ENCODE assay signal across 23 mouse cellular contexts in the genomic region with DNA sequence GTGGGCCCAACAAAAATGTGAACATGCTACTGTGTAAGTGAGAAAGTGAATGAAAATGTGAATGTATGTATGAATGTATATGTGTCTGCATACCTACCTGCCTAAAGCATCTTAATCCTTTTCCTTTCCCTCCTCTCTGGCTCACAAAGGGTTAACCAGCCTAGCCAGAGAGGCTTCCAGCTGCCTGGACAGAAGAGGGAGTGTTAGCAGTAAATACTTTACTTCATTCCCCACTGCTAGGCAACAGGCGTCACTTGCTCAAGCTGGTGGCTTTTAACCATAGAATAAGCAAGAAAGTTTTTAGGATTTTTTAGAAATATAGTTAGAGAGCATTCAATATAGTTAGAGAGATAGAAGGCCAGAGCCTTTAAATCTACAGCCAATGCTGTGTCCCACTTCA.
DNase-seq lines count a peak whose midpoint lies in the region; ATAC-seq and TF ChIP-seq lines count a peak whose summit lies in the region.
"Had no signal": no experiment of that assay in that cellular context is flagged by ENCODE, and none has a peak within 500 bp of the region (broad histone marks: within the 10 kb centered on the region; RNA-seq: fewer than 3 reads in every experiment).

No protein-coding gene starts in this region.

- no peak overlapping the region for H3K4me2 ChIP-seq in forebrain, embryonic 16.5 days (ENCODE audit: low read length)
- no peak overlapping the region for H3K4me2 ChIP-seq in lung, postnatal 0 days (replicated peaks; ENCODE audit: low read depth, low read length)
- H3K4me2 ChIP-seq in stomach, postnatal 0 days (replicated peaks; ENCODE audit: low read depth) = no peak overlapping the region
- H3K4me2 ChIP-seq: embryonic facial prominence, embryonic 12.5 days; liver, embryonic 12.5 days had no signal

- H3K4me1 ChIP-seq in forebrain, embryonic 10.5 days = peaks cover 9% of the 10 kb centered on the region
- 0 out of 2 replicates have a peak, but pooled peaks cover 3% of the 10 kb centered on the region for H3K4me1 ChIP-seq in forebrain, embryonic 16.5 days (replicated peaks; ENCODE audit: control insufficient read depth, insufficient read depth, low read length)
- H3K4me1 ChIP-seq in lung, postnatal 0 days (ENCODE audit: insufficient read depth, low read depth, low read length) = no peaks in the 10 kb centered on the region
- peaks cover 33% of the 10 kb centered on the region for H3K4me1 ChIP-seq in limb, embryonic 10.5 days
- no peaks in the 10 kb centered on the region for H3K4me1 ChIP-seq in stomach, postnatal 0 days (replicated peaks; ENCODE audit: control insufficient read depth, insufficient read depth)
- H3K4me1 ChIP-seq: embryonic facial prominence, embryonic 12.5 days; liver, embryonic 12.5 days had no signal

- no peaks in the 10 kb centered on the region for H3K36me3 ChIP-seq in forebrain, embryonic 10.5 days (replicated peaks)
- H3K36me3 ChIP-seq in forebrain, embryonic 16.5 days (ENCODE audit: control insufficient read depth, insufficient read depth) = no peaks in the 10 kb centered on the region
- H3K36me3 ChIP-seq in lung, postnatal 0 days (ENCODE audit: insufficient read depth, low read length) = no peaks in the 10 kb centered on the region
- H3K36me3 ChIP-seq in limb, embryonic 10.5 days = no peaks in the 10 kb centered on the region
- H3K36me3 ChIP-seq in stomach, postnatal 0 days (ENCODE audit: control insufficient read depth, insufficient read depth, low read length) = no peaks in the 10 kb centered on the region
- H3K36me3 ChIP-seq: embryonic facial prominence, embryonic 12.5 days; G1E; heart, embryonic 10.5 days; liver, embryonic 12.5 days had no signal

- no peak for DNase-seq in forebrain, embryonic 10.5 days (ENCODE audit: extremely low spot score, low spot score)
- peak; percentile 34 for DNase-seq in lung, postnatal 10 days
- no peak for DNase-seq in lung, postnatal 0 days (ENCODE audit: low spot score)
- DNase-seq in limb, embryonic 10.5 days (ENCODE audit: low spot score) = no peak
- no peak for DNase-seq in stomach, postnatal 0 days (ENCODE audit: low spot score)
- DNase-seq in spleen, postnatal 14 days (ENCODE audit: low spot score in 2 of 2) = no peak
- DNase-seq: adrenal gland, postnatal 10 days; cerebellum, postnatal 14 days; kidney, adult 18-20 months; kidney, postnatal 14 days; layer of hippocampus, postnatal 36 days; lung, adult 2 months; right cerebral cortex, adult 18-20 months; thymus, postnatal 36 days had no signal

- TF ChIP-seq CTCF in lung, postnatal 0 days (IDR thresholded peaks at IDR 0.05) = no peak
- peak; percentile 28 for TF ChIP-seq CTCF in stomach, postnatal 0 days (IDR thresholded peaks at IDR 0.05; ENCODE audit: low read depth)

- 8% methylated on average over 1 of the region's 1 CpGs for WGBS in forebrain, embryonic 10.5 days
- WGBS in forebrain, embryonic 16.5 days = 11% methylated on average over 1 of the region's 1 CpGs
- 26% methylated on average over 1 of the region's 1 CpGs for WGBS in lung, postnatal 0 days
- 10% methylated on average over 1 of the region's 1 CpGs for WGBS in limb, embryonic 10.5 days
- 9% methylated on average over 1 of the region's 1 CpGs for WGBS in stomach, postnatal 0 days

- no peak overlapping the region for H3K4me3 ChIP-seq in forebrain, embryonic 10.5 days
- no peak overlapping the region for H3K4me3 ChIP-seq in forebrain, embryonic 16.5 days (replicated peaks; ENCODE audit: low read length)
- no peak overlapping the region for H3K4me3 ChIP-seq in lung, postnatal 0 days (ENCODE audit: low read depth, low read length)
- no peak overlapping the region for H3K4me3 ChIP-seq in limb, embryonic 10.5 days
- no peak overlapping the region for H3K4me3 ChIP-seq in stomach, postnatal 0 days (ENCODE audit: low read depth, low read length)
- H3K4me3 ChIP-seq: embryonic facial prominence, embryonic 12.5 days; erythroblast, embryonic 14.5 days; heart, embryonic 10.5 days; layer of hippocampus, adult 2 months; liver, embryonic 12.5 days had no signal

- H3K9me3 ChIP-seq in forebrain, embryonic 10.5 days = no peaks in the 10 kb centered on the region
- no peaks in the 10 kb centered on the region for H3K9me3 ChIP-seq in forebrain, embryonic 16.5 days (ENCODE audit: control insufficient read depth, low read length)
- no peaks in the 10 kb centered on the region for H3K9me3 ChIP-seq in lung, postnatal 0 days (ENCODE audit: low read length)
- no peaks in the 10 kb centered on the region for H3K9me3 ChIP-seq in limb, embryonic 10.5 days (replicated peaks)
- no peaks in the 10 kb centered on the region for H3K9me3 ChIP-seq in stomach, postnatal 0 days (ENCODE audit: control insufficient read depth, low read length)
- H3K9me3 ChIP-seq: embryonic facial prominence, embryonic 12.5 days; heart, embryonic 10.5 days; liver, embryonic 12.5 days had no signal

- H3K27me3 ChIP-seq in forebrain, embryonic 10.5 days (ENCODE audit: poor library complexity, severe bottlenecking) = no peaks in the 10 kb centered on the region
- no peaks in the 10 kb centered on the region for H3K27me3 ChIP-seq in forebrain, embryonic 16.5 days (replicated peaks; ENCODE audit: control insufficient read depth, insufficient read depth, low read length)
- no peaks in the 10 kb centered on the region for H3K27me3 ChIP-seq in lung, postnatal 0 days (replicated peaks; ENCODE audit: insufficient read depth, low read length)
- no peaks in the 10 kb centered on the region for H3K27me3 ChIP-seq in limb, embryonic 10.5 days (ENCODE audit: low read depth, poor library complexity, severe bottlenecking)
- no peaks in the 10 kb centered on the region for H3K27me3 ChIP-seq in stomach, postnatal 0 days (ENCODE audit: control insufficient read depth, insufficient read depth, low read length)
- H3K27me3 ChIP-seq: embryonic facial prominence, embryonic 12.5 days; liver, embryonic 12.5 days had no signal

- ATAC-seq in forebrain, embryonic 16.5 days = no peak
- no peak for ATAC-seq in lung, postnatal 0 days
- no peak for ATAC-seq in stomach, postnatal 0 days (ENCODE audit: low FRiP score, low TSS enrichment)
- ATAC-seq: activated CD4-positive, CD25-positive, alpha-beta regulatory T cell, adult 4 months; forebrain, embryonic 14.5 days; liver, embryonic 12.5 days had no signal

- no peak overlapping the region for H3K9ac ChIP-seq in forebrain, embryonic 16.5 days (replicated peaks; ENCODE audit: low read depth, low read length)
- H3K9ac ChIP-seq in lung, postnatal 0 days (replicated peaks; ENCODE audit: low read depth) = no peak overlapping the region
- no peak overlapping the region for H3K9ac ChIP-seq in stomach, postnatal 0 days (ENCODE audit: low read length)
- H3K9ac ChIP-seq: embryonic facial prominence, embryonic 12.5 days; liver, embryonic 12.5 days had no signal

- peak overlapping the region; percentile 54; the same call in 1 of the 2 replicates for H3K27ac ChIP-seq in forebrain, embryonic 10.5 days
- no peak overlapping the region for H3K27ac ChIP-seq in forebrain, embryonic 16.5 days (ENCODE audit: low read length)
- no peak overlapping the region for H3K27ac ChIP-seq in lung, postnatal 0 days (ENCODE audit: low read length)
- H3K27ac ChIP-seq in limb, embryonic 10.5 days = peak overlapping the region; percentile 22; the same call in 1 of the 2 replicates
- H3K27ac ChIP-seq in stomach, postnatal 0 days (replicated peaks) = no peak overlapping the region
- H3K27ac ChIP-seq: embryonic facial prominence, embryonic 12.5 days; heart, embryonic 10.5 days; layer of hippocampus, adult 2 months; liver, embryonic 12.5 days had no signal

- no peak for TF ChIP-seq EP300 in lung, postnatal 0 days (IDR thresholded peaks at IDR 0.05)
- TF ChIP-seq EP300 in stomach, postnatal 0 days (optimal IDR thresholded peaks at IDR 0.05) = no peak

Comparison
In these comparisons a context has a peak if more than half of its experiments do, and no peak if none do; other contexts are left out.
1. H3K27ac ChIP-seq: peak in forebrain, embryonic 10.5 days (single experiment) and limb, embryonic 10.5 days (single experiment); none in forebrain, embryonic 16.5 days (single experiment), lung, postnatal 0 days (single experiment) and stomach, postnatal 0 days (single experiment).